Mouse (Mus musculus): ENCODE data around the gene Sgms1. TPM values are rescaled to one million over a fixed set of nuclear protein-coding genes. Genes with fewer than 3 reads are reported as not detected.
A peak's percentile ranks its signal among the peaks of the same experiment; 100 is the strongest.

Sgms1 gene
- 28.8 and 30.7 TPM in 2 replicates for polyA plus RNA-seq (2015; fragmentation: Nextera tagmentation; extraction: Ambion mirVana)

DNA sequence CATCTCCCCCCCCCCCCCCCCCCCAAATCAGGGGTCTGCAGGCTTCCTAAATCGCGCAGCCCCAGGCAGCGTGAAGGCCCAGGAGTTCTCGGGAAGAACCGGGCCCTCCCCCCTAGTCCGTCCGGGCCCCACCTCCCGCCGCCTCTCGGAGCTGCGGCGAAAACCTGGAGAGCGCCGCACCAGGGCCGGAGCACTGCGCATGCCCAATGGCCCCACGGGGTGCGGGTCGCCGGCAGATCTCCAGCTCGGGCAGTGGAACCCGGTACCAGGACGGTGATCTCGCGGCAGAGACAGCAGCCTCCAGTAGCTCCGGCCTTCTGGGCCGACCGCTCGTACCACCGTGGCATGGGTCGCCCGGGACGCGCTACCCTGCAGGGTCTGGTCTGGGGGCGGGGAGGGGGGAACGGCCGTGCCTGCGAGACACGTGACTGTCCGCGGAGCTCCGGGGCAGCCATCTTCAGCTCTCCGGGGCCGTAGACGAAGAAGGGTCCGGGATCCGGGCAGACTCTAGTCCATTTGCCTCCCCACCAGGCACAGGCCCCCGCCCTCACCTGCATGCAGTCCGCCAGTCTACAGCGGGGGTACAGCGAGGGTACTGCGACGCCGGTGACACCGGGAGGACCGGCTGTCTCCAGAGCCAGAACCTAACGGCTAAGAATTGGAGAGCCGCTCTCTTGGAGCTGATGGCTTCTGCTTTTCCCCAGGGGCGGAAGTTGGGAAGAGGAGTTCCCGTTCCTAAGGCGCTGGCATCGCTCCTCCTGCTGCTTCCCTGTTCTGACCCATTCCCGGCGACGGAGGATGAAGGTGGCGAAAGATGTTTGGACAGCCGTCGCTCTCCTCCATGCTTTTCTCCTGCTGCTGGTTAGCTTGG is at the start of gene Sgms1:
Gene Sgms1, minus strand, starts transcription at position 714 of the 871 bp plus-strand sequence.
- H3K4me3 ChIP-seq (ENCODE audit: low read depth, low read length) = peak within 1 kb of the TSS; percentile 76
- H3K4me2 ChIP-seq (ENCODE audit: low read depth, low read length) = peak within 1 kb of the TSS; percentile 94
- ATAC-seq (ENCODE audit: low read depth) = peak; percentile 87
- H3K27ac ChIP-seq (ENCODE audit: low read length) = peak within 1 kb of the TSS; percentile 51
- WGBS (ENCODE audit: insufficient replicate concordance) = 1% methylated on average over 68 of the region's 68 CpGs
- peaks cover 35% of the 10 kb centered on the region for H3K27me3 ChIP-seq (ENCODE audit: control insufficient read depth, insufficient read depth, low read depth, low read length)
- no peaks in the 10 kb centered on the region for H3K9me3 ChIP-seq (replicated peaks; ENCODE audit: control insufficient read depth, low read length)
- peak within 1 kb of the TSS; percentile 72 for H3K9ac ChIP-seq (ENCODE audit: low read depth, low read length)
- H3K36me3 ChIP-seq (ENCODE audit: control insufficient read depth, insufficient read depth) = no peaks in the 10 kb centered on the region
- H3K4me1 ChIP-seq (ENCODE audit: control insufficient read depth, low read depth, low read length) = peaks cover 12% of the 10 kb centered on the region

DNA sequence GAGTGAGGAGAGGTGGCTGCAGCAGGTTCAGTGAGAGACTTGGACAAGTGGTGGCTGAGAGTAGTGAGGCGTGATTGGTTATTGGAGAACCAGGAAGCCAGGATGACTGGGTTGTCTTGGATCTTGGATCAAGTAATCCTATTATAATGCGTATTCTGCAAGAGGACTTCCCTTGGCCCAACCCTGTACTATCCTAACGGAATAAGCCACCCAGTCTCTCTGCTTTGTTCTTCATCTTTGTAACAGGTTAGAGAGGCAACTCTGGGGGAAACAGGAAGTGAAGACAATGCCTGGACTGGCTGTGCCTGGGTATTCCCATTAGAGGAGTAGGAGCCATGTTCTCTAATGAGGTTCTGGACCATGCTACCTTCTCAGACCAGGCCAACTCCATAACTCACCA is 36.3 kb upstream of the Sgms1 start:
- H3K27ac ChIP-seq (ENCODE audit: low read length) = no peak overlapping the region
- 69% methylated on average over 3 of the region's 3 CpGs for WGBS (ENCODE audit: insufficient replicate concordance)
- H3K4me1 ChIP-seq (ENCODE audit: control insufficient read depth, low read depth, low read length) = no peaks in the 10 kb centered on the region
- no peaks in the 10 kb centered on the region for H3K9me3 ChIP-seq (replicated peaks; ENCODE audit: control insufficient read depth, low read length)
- no peak overlapping the region for H3K4me3 ChIP-seq (ENCODE audit: low read depth, low read length)
- no peak for ATAC-seq (ENCODE audit: low read depth)
- no peak overlapping the region for H3K4me2 ChIP-seq (ENCODE audit: low read depth, low read length)
- H3K9ac ChIP-seq (ENCODE audit: low read depth, low read length) = no peak overlapping the region
- H3K27me3 ChIP-seq (ENCODE audit: control insufficient read depth, insufficient read depth, low read depth, low read length) = no peaks in the 10 kb centered on the region
- H3K36me3 ChIP-seq (ENCODE audit: control insufficient read depth, insufficient read depth) = no peaks in the 10 kb centered on the region

DNA sequence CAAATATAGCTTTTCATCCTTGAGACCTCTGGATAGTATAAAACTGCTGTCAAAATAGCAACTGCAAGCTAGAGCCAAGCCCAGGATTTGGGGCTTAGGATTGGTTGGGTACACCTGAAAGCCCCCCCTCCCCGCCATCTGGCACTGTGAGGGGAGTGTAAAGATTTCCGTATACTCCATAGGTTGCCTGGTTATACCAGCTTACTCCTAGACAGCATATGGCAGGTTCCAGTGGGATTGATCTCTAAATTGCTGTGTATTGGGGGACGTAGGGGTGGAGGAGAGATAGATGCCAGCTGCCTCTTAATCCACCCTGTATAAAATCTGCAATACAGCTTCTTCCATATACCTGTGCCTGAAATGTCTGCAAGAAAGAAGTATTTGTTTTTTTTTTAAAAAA is 35.2 kb upstream of the Sgms1 start:
- no peak overlapping the region for H3K27ac ChIP-seq (ENCODE audit: low read length)
- no peak overlapping the region for H3K9ac ChIP-seq (ENCODE audit: low read depth, low read length)
- H3K27me3 ChIP-seq (ENCODE audit: control insufficient read depth, insufficient read depth, low read depth, low read length) = no peaks in the 10 kb centered on the region
- WGBS (ENCODE audit: insufficient replicate concordance) = 64% methylated on average over 3 of the region's 3 CpGs
- no peak overlapping the region for H3K4me3 ChIP-seq (ENCODE audit: low read depth, low read length)
- H3K36me3 ChIP-seq (ENCODE audit: control insufficient read depth, insufficient read depth) = no peaks in the 10 kb centered on the region
- no peaks in the 10 kb centered on the region for H3K9me3 ChIP-seq (replicated peaks; ENCODE audit: control insufficient read depth, low read length)
- no peak for ATAC-seq (ENCODE audit: low read depth)
- no peaks in the 10 kb centered on the region for H3K4me1 ChIP-seq (ENCODE audit: control insufficient read depth, low read depth, low read length)
- H3K4me2 ChIP-seq (ENCODE audit: low read depth, low read length) = no peak overlapping the region

- H3K4me3 ChIP-seq (ENCODE audit: low read depth, low read length) = no peak overlapping the region
- no peak overlapping the region for H3K27ac ChIP-seq (ENCODE audit: low read length)
- H3K36me3 ChIP-seq (ENCODE audit: control insufficient read depth, insufficient read depth) = no peaks in the 10 kb centered on the region
- H3K9me3 ChIP-seq (replicated peaks; ENCODE audit: control insufficient read depth, low read length) = no peaks in the 10 kb centered on the region
- no peak for ATAC-seq (ENCODE audit: low read depth)
- no peaks in the 10 kb centered on the region for H3K27me3 ChIP-seq (ENCODE audit: control insufficient read depth, insufficient read depth, low read depth, low read length)
- H3K4me1 ChIP-seq (ENCODE audit: control insufficient read depth, low read depth, low read length) = no peaks in the 10 kb centered on the region
- no peak overlapping the region for H3K4me2 ChIP-seq (ENCODE audit: low read depth, low read length)
- no peak overlapping the region for H3K9ac ChIP-seq (ENCODE audit: low read depth, low read length)
- 47% methylated on average over 3 of the region's 3 CpGs for WGBS (ENCODE audit: insufficient replicate concordance)
Observed at GRCm38 (mm10) chr19:32419069-32419468, 29.6 kb upstream of the Sgms1 start.

DNA sequence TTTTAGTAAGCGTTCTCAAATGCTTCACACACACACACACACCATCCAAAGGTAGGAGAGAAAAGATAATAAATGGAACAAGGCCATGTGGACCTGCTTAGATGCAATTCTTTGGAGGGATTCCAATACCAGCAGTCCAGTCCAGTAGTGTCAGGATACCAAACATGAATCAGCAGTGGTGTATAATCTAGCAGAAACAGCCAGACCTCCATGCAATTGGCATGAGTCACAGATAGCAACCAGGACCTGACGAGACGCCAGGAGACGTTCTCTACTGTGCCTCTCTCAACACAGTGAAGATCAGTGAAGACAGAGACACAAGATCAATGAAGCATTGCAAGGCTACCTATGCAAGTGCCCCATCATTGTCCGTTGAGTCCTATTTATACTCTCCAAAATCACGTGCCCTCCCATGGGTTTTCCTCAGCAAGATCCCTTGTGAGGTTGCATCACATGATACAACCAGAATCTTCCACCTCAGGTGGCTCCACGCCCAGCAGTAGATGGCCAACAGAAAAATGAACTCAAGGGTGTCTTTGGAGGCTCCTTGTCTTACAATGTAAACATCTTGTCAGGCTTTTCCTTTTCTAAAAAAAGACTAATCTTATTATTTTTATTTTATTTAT is 27.3 kb upstream of the Sgms1 start:
- Histone ChIP-seq H3K4me1 (ENCODE audit: control insufficient read depth, low read depth, low read length) (no peaks in the 10 kb centered on the region), H3K27ac (ENCODE audit: low read length) (no peak overlapping the region), H3K27me3 (ENCODE audit: control insufficient read depth, insufficient read depth, low read depth, low read length) (no peaks in the 10 kb centered on the region), H3K9me3 (replicated peaks; ENCODE audit: control insufficient read depth, low read length) (no peaks in the 10 kb centered on the region), H3K4me2 (ENCODE audit: low read depth, low read length) (no peak overlapping the region), H3K36me3 (ENCODE audit: control insufficient read depth, insufficient read depth) (no peaks in the 10 kb centered on the region), H3K9ac (ENCODE audit: low read depth, low read length) (no peak overlapping the region), H3K4me3 (ENCODE audit: low read depth, low read length) (no peak overlapping the region)
- no peak for ATAC-seq (ENCODE audit: low read depth)
- WGBS (ENCODE audit: insufficient replicate concordance) = 51% methylated on average over 7 of the region's 7 CpGs

DNA sequence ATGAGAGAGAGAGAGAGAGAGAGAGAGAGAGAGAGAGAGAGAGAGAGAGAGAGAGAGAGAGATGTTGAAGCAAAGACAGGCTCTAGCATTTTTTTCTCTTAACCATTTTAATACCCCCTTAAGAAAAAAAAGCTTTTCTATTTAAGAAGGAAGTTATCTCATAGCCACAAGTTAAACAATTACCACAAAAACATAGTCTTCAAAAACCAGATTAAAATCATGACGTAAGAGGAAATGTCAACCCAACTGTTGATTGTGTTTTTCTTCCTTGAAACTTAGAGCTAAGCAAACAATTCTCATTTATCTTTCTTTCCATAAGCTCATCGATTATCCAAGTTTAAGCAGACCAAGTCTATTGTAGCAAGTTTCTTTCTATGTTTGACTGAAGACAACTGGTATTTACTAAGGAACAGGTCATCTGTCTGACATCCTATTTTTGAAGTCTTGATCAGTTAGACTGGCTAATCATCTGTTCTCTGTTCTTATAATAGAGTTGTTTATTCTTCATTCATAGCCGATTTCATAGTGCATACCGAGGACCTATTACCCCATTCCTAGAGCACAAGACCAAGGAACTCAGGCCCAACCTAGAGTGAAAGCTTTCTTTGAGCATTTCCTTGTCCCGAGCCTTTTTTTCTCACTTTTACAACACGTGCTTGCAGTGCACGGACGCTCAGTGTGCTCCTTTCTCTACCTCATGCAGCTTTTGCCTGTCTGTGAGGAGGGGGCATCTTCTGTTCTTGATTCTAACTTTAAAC is 20.3 kb upstream of the Sgms1 start:
- Histone ChIP-seq H3K27ac (ENCODE audit: low read length) (no peak overlapping the region), H3K9me3 (replicated peaks; ENCODE audit: control insufficient read depth, low read length) (no peaks in the 10 kb centered on the region), H3K9ac (ENCODE audit: low read depth, low read length) (no peak overlapping the region), H3K36me3 (ENCODE audit: control insufficient read depth, insufficient read depth) (no peaks in the 10 kb centered on the region), H3K4me2 (ENCODE audit: low read depth, low read length) (no peak overlapping the region), H3K4me1 (ENCODE audit: control insufficient read depth, low read depth, low read length) (no peaks in the 10 kb centered on the region), H3K27me3 (ENCODE audit: control insufficient read depth, insufficient read depth, low read depth, low read length) (no peaks in the 10 kb centered on the region), H3K4me3 (ENCODE audit: low read depth, low read length) (no peak overlapping the region)
- WGBS (ENCODE audit: insufficient replicate concordance) = 41% methylated on average over 8 of the region's 8 CpGs
- ATAC-seq (ENCODE audit: low read depth) = no peak

GRCm38 (mm10) chr19:32406717-32407116 is 17.2 kb upstream of the Sgms1 start:
- ATAC-seq (ENCODE audit: low read depth) = no peak
- Histone ChIP-seq H3K4me2 (ENCODE audit: low read depth, low read length) (no peak overlapping the region), H3K27ac (ENCODE audit: low read length) (no peak overlapping the region), H3K4me3 (ENCODE audit: low read depth, low read length) (no peak overlapping the region), H3K9ac (ENCODE audit: low read depth, low read length) (no peak overlapping the region), H3K4me1 (ENCODE audit: control insufficient read depth, low read depth, low read length) (no peaks in the 10 kb centered on the region), H3K9me3 (replicated peaks; ENCODE audit: control insufficient read depth, low read length) (no peaks in the 10 kb centered on the region), H3K27me3 (ENCODE audit: control insufficient read depth, insufficient read depth, low read depth, low read length) (no peaks in the 10 kb centered on the region), H3K36me3 (ENCODE audit: control insufficient read depth, insufficient read depth) (no peaks in the 10 kb centered on the region)
- WGBS (ENCODE audit: insufficient replicate concordance) = 44% methylated on average over 7 of the region's 7 CpGs

DNA sequence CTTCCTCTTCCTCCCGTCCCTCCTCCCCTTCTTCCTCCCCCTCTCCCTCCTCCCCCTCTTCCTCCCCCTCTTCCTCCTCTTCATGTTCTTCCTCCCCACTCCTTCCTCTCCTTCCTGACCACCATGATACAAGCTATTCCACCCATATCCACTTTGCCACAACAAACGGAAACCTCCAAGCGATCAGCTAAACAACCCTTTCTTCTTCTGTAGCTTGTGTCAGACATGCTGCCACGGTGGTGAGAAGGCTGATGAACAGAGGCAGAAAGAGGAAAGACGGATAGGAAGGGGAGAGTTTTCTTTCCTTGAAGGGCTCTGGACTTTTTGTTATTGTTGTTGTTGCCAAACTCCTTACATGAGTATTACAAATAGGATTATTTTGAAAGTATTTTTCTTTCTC is 14.9 kb upstream of the Sgms1 start:
- no peak overlapping the region for H3K9ac ChIP-seq (ENCODE audit: low read depth, low read length)
- H3K9me3 ChIP-seq (replicated peaks; ENCODE audit: control insufficient read depth, low read length) = no peaks in the 10 kb centered on the region
- H3K4me2 ChIP-seq (ENCODE audit: low read depth, low read length) = no peak overlapping the region
- H3K4me3 ChIP-seq (ENCODE audit: low read depth, low read length) = no peak overlapping the region
- no peak for ATAC-seq (ENCODE audit: low read depth)
- H3K4me1 ChIP-seq (ENCODE audit: control insufficient read depth, low read depth, low read length) = no peaks in the 10 kb centered on the region
- H3K36me3 ChIP-seq (ENCODE audit: control insufficient read depth, insufficient read depth) = no peaks in the 10 kb centered on the region
- H3K27me3 ChIP-seq (ENCODE audit: control insufficient read depth, insufficient read depth, low read depth, low read length) = no peaks in the 10 kb centered on the region
- no peak overlapping the region for H3K27ac ChIP-seq (ENCODE audit: low read length)
- WGBS (ENCODE audit: insufficient replicate concordance) = 39% methylated on average over 5 of the region's 5 CpGs

All from liver, embryonic 16.5 days (tissue).